Mouse (Mus musculus): ENCODE data around the gene Ipo9.
A peak's percentile ranks its signal among the peaks of the same experiment; 100 is the strongest.
"Not testable (repeated sequence)": the region's sequence is repeated elsewhere in the genome, so short reads cannot be mapped to it uniquely, and the experiment has no call there.

Ipo9 gene

GRCm38 (mm10) chr1:135430669-135431017, 344 bp upstream of the Ipo9 start:
- DNase-seq (ENCODE audit: low spot score in 2 of 2): no peak

GRCm38 (mm10) chr1:135427390-135427789, 2.9 kb downstream of the Ipo9 start:
- no peak for DNase-seq (ENCODE audit: low spot score in 2 of 2)

- no peak for DNase-seq (ENCODE audit: low spot score in 2 of 2)
These were observed 3.7 kb downstream of the Ipo9 start for GRCm38 (mm10) chr1:135426645-135427044.

- no peak for DNase-seq (ENCODE audit: low spot score in 2 of 2)
These were observed 7.5 kb downstream of the Ipo9 start for GRCm38 (mm10) chr1:135422772-135423171.

GRCm38 (mm10) chr1:135413996-135414395, 16.3 kb downstream of the Ipo9 start:
- no peak for DNase-seq (ENCODE audit: low spot score in 2 of 2)

GRCm38 (mm10) chr1:135412130-135412529, 18.2 kb downstream of the Ipo9 start:
- DNase-seq (ENCODE audit: low spot score in 2 of 2): no peak

- no peak for DNase-seq (ENCODE audit: low spot score in 2 of 2)
These were observed 19.3 kb downstream of the Ipo9 start for GRCm38 (mm10) chr1:135410967-135411366.

- DNase-seq (ENCODE audit: low spot score in 2 of 2): no peak
These were observed 21.3 kb downstream of the Ipo9 start for GRCm38 (mm10) chr1:135408973-135409372.

GRCm38 (mm10) chr1:135405356-135405755, 24.9 kb downstream of the Ipo9 start:
- no peak for DNase-seq (ENCODE audit: low spot score in 2 of 2)

- DNase-seq (ENCODE audit: low spot score in 2 of 2): no peak
These were observed 28.7 kb downstream of the Ipo9 start for GRCm38 (mm10) chr1:135401452-135402110.

- DNase-seq (ENCODE audit: low spot score in 2 of 2): no peak
These were observed 30.8 kb downstream of the Ipo9 start for GRCm38 (mm10) chr1:135399466-135399865.

- no peak for DNase-seq (ENCODE audit: low spot score in 2 of 2)
These were observed 45.1 kb downstream of the Ipo9 start for GRCm38 (mm10) chr1:135385161-135385560.

- no peak for DNase-seq (ENCODE audit: low spot score in 2 of 2)
These were observed 46.1 kb downstream of the Ipo9 start for GRCm38 (mm10) chr1:135384171-135384570.

GRCm38 (mm10) chr1:135381560-135381959, 48.7 kb downstream of the Ipo9 start:
- not testable (repeated sequence) for DNase-seq (ENCODE audit: low spot score in 2 of 2)

- no peak for DNase-seq (ENCODE audit: low spot score in 2 of 2)
These were observed 50.0 kb downstream of the Ipo9 start for GRCm38 (mm10) chr1:135380071-135380991.

- DNase-seq (ENCODE audit: low spot score in 2 of 2): no peak
These were observed 51.3 kb downstream of the Ipo9 start for GRCm38 (mm10) chr1:135379048-135379447.

- DNase-seq (ENCODE audit: low spot score in 2 of 2): no peak
These were observed 51.7 kb downstream of the Ipo9 start for GRCm38 (mm10) chr1:135378576-135378975.

GRCm38 (mm10) chr1:135374868-135375581, 55.3 kb downstream of the Ipo9 start, which contains the start of gene Shisa4:
Gene Shisa4, minus strand, starts transcription at chr1:135375237.
- peak; percentile 81 to 84 for DNase-seq (ENCODE audit: low spot score in 2 of 2)

GRCm38 (mm10) chr1:135374175-135374867, 56.0 kb downstream of the Ipo9 start:
- DNase-seq (ENCODE audit: low spot score in 2 of 2): peak in 1 of 2 experiments; percentile 36

- DNase-seq (ENCODE audit: low spot score in 2 of 2): no peak
These were observed 57.1 kb downstream of the Ipo9 start for GRCm38 (mm10) chr1:135373171-135373677.

GRCm38 (mm10) chr1:135369415-135369814, 60.9 kb downstream of the Ipo9 start:
- DNase-seq (ENCODE audit: low spot score in 2 of 2): no peak
